Mouse (Mus musculus) heart, embryonic 10.5 days (tissue): ENCODE data around the gene Clec16a. TPM values are rescaled to one million over a fixed set of nuclear protein-coding genes. Genes with fewer than 3 reads are reported as not detected.

Experiments
- DNase-seq: peaks from one replicate; pipeline ENCODE4 v3.0.0-alpha.2; 2017; ENCODE audit warnings: low spot score
- H3K27ac ChIP-seq: fragments of 300-500 bp; sonication (generic); 2 replicates; pipeline ENCODE4 v1.5.1; 2016; ENCODE audit warnings: mild to moderate bottlenecking
- H3K27me3 ChIP-seq: fragments of 300-500 bp; sonication (generic); 2 replicates; pipeline ENCODE4 v1.6.1; 2016; ENCODE audit warnings: mild to moderate bottlenecking; ENCODE audit not compliant: poor library complexity, insufficient read depth, severe bottlenecking
- H3K36me3 ChIP-seq: fragments of 300-500 bp; sonication (generic); 2 replicates; pipeline ENCODE4 v1.6.1; 2016; ENCODE audit warnings: mild to moderate bottlenecking, moderate library complexity
- H3K4me1 ChIP-seq: fragments of 300-500 bp; sonication (generic); 2 replicates; pipeline ENCODE4 v1.6.1; 2016; ENCODE audit warnings: mild to moderate bottlenecking
- H3K4me3 ChIP-seq: fragments of 300-500 bp; sonication (generic); 2 replicates; pipeline ENCODE4 v1.5.1; 2016; ENCODE audit warnings: mild to moderate bottlenecking, moderate library complexity
- H3K9me3 ChIP-seq: fragments of 300-500 bp; sonication (generic); 2 replicates; pipeline ENCODE4 v1.6.1; 2016; ENCODE audit warnings: mild to moderate bottlenecking, moderate library complexity
- WGBS: fragments of 180-500 bp; shearing (Covaris S2); methylation state at CpG from one replicate; pipeline ENCODE4 v1.1.7; 2016; 5-methylcytosine and 5-hydroxymethylcytosine counted together
- polyA plus RNA-seq: library from polyadenylated mRNA; unstranded; fragments of >200 nt; fragmentation: Nextera tagmentation; extraction: Ambion mirVana; gene quantifications from 2 replicates; pipeline ENCODE4 v1.2.1, GENCODE M21; 2016

The Clec16a gene
- polyA plus RNA-seq, 1 experiment from 2014 or later, result 24.5 TPM

DNA sequence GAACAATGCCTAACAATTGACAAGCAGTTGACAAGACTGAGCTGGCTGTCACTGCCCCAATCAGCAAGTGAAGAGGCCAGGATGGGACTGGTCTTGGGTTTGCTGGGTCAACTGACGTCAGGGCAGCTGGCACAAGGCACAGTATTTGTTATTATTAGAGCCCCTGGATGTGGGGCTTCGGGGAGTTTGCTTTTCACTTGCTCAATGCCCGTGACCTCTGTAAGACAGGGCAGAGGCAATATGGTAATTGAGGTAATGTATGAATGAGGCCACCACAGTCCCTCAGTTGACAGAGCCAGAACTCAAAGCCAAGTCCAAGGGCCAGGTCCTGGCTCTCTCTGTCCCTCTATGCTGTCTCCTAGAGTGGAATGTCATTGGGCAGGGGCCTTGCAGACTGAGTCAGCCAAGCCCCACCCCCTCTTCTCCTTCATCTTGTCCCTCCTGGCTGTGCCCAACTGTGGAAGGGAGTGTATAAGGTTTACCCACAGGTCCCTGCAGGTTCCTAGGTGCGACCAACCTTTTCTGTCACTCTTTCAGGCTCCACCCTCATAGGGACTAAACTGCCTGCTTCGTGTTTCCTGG lies 232.5 kb downstream of the Clec16a start:
- H3K4me3 ChIP-seq, result no peak overlapping the region
- DNase-seq, result no peak
- H3K4me1 ChIP-seq, result peaks cover 50% of the 10 kb centered on the region
- no peaks in the 10 kb centered on the region for H3K9me3 ChIP-seq
- 59% methylated on average over 5 of the region's 5 CpGs for WGBS
- peaks cover 2% of the 10 kb centered on the region; the same call in 1 of the 2 replicates for H3K27me3 ChIP-seq
- no peaks in the 10 kb centered on the region for H3K36me3 ChIP-seq
- no peak overlapping the region for H3K27ac ChIP-seq

DNA sequence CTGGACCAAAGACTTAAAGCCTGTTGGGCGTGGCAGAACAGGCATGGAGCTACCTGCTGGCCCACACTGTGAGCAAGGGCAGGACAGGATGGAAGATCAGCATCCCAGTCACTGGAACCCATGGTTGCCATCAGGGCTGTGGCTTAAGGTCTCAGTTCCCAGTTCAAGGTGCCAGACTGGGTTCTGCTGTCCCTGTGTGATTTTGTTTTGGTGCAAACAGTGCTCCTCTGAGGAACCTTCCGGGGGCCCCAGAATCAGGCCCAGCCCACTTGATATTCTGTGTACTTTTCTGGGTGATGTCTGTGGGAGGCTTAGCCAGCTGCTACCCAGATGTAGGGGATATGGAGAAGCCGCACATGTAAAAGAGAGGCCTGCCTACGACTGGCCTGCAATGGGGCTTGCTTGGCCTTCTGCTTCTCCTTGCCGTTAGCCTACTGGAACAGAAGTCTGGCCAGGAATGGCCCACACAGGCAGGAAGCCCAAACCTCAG lies 235.5 kb downstream of the Clec16a start:
- DNase-seq, result no peak
- Histone ChIP-seq H3K27ac (peak overlapping the region; percentile 42), H3K9me3 (no peaks in the 10 kb centered on the region), H3K36me3 (no peaks in the 10 kb centered on the region), H3K27me3 (peaks cover 10% of the 10 kb centered on the region; the same call in 1 of the 2 replicates), H3K4me3 (no peak overlapping the region), H3K4me1 (peaks cover 71% of the 10 kb centered on the region)
- 78% methylated on average over 5 of the region's 5 CpGs for WGBS

DNA sequence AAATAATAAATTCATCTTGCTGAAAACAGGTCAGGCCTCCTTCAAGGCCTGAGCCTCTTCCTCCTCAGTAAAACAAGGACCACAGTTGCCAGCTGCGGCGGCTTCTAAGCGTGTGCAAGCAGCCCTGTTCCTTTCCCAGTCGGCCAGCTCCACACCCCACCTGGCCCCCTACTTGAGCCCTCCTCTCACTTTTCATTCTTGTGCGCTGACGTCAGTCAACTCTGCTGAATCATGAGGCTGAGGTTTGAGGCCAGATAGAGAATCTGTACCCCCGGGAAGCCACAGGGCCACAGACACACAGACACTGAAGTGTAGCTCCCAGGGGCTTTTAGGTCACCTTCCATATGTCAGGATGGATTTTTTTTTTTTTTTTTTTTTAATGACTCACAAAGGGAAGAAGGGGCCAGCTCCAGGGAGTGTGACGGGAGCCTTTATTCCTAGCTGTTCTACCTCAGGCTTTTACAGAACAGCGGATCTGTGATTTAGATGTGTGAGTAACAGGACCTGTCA lies 236.8 kb downstream of the Clec16a start:
- H3K27me3 ChIP-seq, result peaks cover 10% of the 10 kb centered on the region; the same call in 1 of the 2 replicates
- H3K27ac ChIP-seq, result peak overlapping the region; percentile 79
- H3K9me3 ChIP-seq, result no peaks in the 10 kb centered on the region
- H3K4me3 ChIP-seq, result no peak overlapping the region
- DNase-seq, result no peak
- H3K4me1 ChIP-seq, result peaks cover 75% of the 10 kb centered on the region
- 25% methylated on average over 9 of the region's 9 CpGs for WGBS
- no peaks in the 10 kb centered on the region for H3K36me3 ChIP-seq

DNA sequence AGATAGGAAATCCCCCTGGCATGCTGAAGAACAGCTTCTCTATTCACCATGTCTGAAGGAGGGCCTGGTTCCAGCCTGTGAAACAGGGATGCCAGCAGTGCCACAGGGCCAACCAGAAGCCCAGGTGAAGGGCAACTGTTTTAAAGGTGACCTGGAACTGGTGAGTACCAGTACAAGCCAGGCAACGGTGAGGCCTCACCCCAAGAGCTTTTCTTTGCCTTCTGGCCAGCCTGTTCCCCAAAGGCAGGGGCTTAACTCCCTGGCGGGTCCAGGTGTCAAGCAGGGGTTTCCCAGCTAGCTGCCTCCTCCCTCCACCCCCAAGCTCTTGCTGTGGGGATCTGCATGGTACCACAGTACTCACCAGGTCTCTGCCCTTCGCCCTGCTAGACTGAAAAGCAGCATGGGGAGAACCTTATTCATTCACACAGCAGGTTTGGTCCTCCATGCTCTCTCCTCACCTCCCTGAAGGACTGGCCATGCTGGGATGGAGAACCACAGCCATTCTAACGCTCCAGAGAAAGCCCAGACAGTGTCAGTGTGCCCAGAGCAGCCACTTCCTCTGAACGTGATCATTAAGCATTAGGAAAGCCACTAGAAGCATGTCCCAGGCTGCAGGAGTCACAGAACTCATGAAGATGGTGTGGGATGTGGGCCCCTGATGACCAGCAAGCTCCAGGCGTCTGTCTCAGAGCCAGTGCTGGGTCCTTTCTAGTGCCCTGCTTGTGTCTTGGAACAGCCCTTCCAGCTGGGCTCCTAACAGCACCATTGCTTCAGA lies 237.4 kb downstream of the Clec16a start:
- DNase-seq, result no peak
- H3K4me3 ChIP-seq, result peak overlapping the region; percentile 82; the same call in 1 of the 2 replicates
- peaks cover 10% of the 10 kb centered on the region; the same call in 1 of the 2 replicates for H3K27me3 ChIP-seq
- H3K27ac ChIP-seq, result peak overlapping the region; percentile 79
- WGBS, result 39% methylated on average over 6 of the region's 6 CpGs
- peaks cover 75% of the 10 kb centered on the region for H3K4me1 ChIP-seq
- H3K36me3 ChIP-seq, result no peaks in the 10 kb centered on the region
- H3K9me3 ChIP-seq, result no peaks in the 10 kb centered on the region

DNA sequence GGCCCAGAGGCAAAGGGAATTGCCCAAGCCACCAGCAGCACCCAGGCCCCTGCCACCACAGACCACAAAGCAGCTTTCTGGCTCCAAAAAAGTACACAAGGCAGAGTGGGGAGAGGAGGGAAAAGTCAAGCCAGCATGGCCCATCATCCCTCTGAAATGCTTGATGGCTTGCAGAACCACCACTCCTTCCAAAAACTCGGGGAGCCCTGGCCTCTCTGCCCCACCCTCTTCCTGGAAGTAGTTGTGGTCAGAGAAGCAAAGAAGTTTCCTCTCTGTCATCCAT lies 238.0 kb downstream of the Clec16a start:
- Histone ChIP-seq H3K36me3 (no peaks in the 10 kb centered on the region), H3K9me3 (no peaks in the 10 kb centered on the region), H3K4me1 (peaks cover 72% of the 10 kb centered on the region), H3K4me3 (0 out of 2 replicates have a peak overlapping the region, but pooled peaks have one; percentile 82), H3K27ac (peak overlapping the region; percentile 79), H3K27me3 (peaks cover 12% of the 10 kb centered on the region; the same call in 1 of the 2 replicates)
- 21% methylated on average over 1 of the region's 1 CpGs for WGBS
- no peak for DNase-seq

DNA sequence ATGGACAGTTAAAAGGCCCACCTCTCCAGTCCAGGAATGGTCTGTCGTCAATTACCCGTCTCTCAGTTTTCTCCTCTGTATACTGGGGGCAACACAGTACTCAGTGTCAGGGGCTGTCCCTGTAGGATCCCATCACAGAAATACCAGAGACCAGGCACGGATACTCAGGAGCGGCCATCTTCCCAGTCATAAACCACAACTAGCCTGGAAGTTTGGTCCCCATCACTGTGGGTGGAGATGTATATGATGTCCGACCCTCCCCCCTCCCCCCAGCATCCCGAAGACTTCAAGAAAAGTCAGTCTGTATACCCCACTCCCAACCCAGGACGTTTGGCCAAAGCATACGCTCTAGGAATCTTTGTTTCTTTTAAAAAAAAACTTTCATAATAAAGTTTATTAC lies 238.3 kb downstream of the Clec16a start:
- Histone ChIP-seq H3K27ac (peak overlapping the region; percentile 79; the same call in 1 of the 2 replicates), H3K27me3 (peaks cover 16% of the 10 kb centered on the region; the same call in 1 of the 2 replicates), H3K4me3 (peak overlapping the region; percentile 82), H3K4me1 (peaks cover 75% of the 10 kb centered on the region), H3K9me3 (no peaks in the 10 kb centered on the region), H3K36me3 (no peaks in the 10 kb centered on the region)
- no peak for DNase-seq
- WGBS, result 69% methylated on average over 8 of the region's 8 CpGs

DNA sequence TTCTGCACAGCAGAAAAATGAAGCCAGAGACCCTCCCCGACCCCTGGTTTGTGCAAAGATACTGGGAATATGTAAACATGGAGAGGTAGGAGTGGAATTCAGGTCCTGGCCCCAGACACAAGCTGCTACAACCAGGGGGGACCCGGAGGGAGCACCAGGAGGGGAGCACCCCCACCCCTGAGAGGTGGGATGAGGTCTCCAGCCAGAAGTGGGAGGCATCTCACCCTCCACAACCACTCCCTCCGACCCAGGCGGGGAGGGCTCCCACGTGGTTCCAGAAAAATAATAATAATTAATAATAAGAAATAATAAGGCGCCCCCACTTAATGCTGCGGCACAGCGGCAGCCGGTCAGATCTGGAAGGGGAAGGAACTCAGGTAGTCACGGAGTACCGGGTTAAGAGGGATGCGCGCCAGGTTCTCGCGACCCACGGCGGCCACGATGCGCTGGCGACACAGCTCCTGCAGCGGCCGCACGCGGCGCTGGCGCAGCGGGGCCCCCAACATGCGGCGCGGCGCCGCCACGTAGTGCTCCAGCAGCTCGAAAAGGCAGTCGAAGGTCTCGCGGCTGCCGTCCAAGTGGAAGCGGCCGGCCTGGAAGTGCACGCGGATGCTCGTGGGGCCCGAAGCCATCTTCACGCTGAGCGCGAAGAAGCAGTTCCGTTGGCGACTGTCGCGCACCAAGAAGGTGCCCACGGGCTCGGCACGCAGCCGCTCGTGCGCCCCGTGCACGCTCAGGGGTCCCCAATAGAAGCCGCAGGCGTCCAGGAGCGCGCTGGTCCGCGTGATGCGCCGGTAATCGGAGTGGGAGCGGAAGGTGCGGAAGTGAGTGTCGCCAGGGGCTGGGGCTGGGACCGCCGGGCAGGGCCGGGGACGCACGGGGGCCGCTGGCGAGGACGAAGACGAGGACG lies 239.0 kb downstream of the Clec16a start:
- Histone ChIP-seq H3K27ac (peak overlapping the region; percentile 95), H3K4me1 (peaks cover 76% of the 10 kb centered on the region), H3K9me3 (no peaks in the 10 kb centered on the region), H3K4me3 (peak overlapping the region; percentile 82), H3K36me3 (no peaks in the 10 kb centered on the region), H3K27me3 (peaks cover 22% of the 10 kb centered on the region)
- no peak for DNase-seq
- WGBS, result 3% methylated on average over 81 of the region's 81 CpGs

DNA sequence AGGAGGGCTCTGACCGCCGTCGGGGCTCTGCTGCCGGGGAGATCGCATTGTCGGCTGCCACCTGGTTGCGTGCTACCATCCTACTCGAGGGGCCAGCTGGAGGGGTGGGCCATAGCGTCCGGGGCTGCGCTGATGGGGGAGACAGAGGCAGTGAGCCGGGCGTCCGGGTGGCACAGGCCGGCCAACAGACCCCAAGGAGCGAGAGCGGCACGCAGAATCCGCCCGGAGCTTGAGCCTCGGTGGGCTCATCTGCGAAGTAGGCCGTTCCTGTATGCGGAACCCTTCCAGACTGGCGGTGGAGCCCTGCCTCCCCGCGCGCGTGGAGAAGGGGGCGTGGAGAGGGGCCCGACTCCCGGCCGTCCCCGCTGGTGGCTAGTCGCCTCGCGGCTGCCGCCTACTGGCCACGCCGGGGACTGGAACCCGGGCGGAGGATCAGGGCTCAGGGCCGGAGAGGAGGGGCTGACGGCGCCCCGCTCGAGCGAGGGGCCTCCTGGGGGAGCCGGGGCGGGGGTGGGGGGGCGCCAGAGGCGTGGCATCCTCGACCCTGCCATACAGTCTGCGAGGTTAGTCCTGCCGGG lies 239.7 kb downstream of the Clec16a start:
- under 1% methylated on average over 38 of the region's 55 CpGs for WGBS
- H3K36me3 ChIP-seq, result no peaks in the 10 kb centered on the region
- H3K4me3 ChIP-seq, result peak overlapping the region; percentile 82
- DNase-seq, result peak; percentile 94
- H3K4me1 ChIP-seq, result peaks cover 76% of the 10 kb centered on the region
- H3K27ac ChIP-seq, result peak overlapping the region; percentile 95
- no peaks in the 10 kb centered on the region for H3K9me3 ChIP-seq
- peaks cover 28% of the 10 kb centered on the region for H3K27me3 ChIP-seq

DNA sequence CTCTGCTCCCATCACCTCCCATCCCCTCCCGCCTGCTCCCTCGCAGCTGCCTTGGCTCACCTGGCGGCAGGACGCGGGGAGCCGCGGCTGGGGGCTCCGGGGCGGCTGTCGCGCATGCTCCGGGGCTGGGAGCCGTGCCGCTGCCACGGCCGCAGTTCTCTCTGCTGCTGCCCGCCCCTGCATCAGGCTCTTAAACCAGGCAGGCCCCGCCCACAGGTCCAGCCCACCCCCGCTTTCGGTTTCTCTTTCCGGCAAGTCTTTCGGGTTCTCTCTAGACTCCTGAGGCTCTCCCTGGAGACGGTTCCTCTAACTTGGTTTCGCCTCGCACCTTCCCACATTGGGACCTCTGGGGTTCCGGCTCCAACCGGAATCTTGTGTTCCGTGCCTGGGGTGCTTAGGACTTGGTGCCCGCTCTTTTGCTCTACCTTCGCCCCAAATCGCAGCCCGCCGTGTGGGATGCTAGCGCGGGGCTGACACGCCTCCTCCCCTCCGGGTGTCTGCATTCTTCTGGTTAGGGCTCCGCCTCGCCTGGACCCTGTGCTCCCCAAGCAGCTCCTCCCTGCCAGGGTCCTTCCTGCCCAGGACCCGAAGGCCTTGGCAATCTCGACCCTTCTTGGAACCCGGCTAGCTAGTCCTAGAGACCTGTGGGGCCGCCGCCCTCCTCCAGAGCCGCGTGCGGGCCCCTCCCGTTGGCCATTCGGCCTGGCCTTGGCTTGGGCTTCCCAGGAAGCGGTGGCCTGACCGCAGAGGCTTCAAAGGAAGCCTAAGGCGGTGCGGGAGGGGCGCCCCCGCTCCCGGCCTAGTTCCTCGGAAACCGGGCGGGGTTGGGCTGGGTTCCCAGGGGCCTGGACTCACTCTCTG lies 240.5 kb downstream of the Clec16a start, which contains the start of gene Socs1:
Gene Socs1 (minus strand): TSS at position 166 of the 861 bp plus-strand sequence.
- Histone ChIP-seq H3K4me1 (peaks cover 72% of the 10 kb centered on the region), H3K4me3 (peak within 1 kb of the TSS; percentile 82), H3K27me3 (peaks cover 34% of the 10 kb centered on the region), H3K36me3 (no peaks in the 10 kb centered on the region), H3K9me3 (no peaks in the 10 kb centered on the region), H3K27ac (peak within 1 kb of the TSS; percentile 95)
- WGBS, result under 1% methylated on average over 59 of the region's 59 CpGs
- peak; percentile 96 for DNase-seq

DNA sequence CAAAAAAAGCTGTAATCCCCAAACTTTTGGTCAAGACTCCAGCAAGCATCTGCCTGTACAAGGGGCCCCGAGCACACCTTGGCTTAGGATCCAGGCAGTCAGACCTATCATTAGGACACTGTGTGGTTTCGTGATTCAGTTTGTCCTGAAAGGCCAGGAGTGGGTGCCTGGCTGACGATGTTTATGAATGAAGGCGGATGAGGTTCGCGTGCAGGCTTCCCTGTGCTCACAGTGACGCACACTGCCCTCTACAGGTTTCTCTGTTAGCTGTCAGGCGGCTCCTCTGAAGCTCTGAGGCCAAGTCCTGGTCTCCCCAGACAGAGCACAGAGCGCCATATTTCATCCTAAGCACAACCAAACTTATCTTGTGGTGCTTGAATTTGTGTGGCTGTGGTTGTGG lies 241.1 kb downstream of the Clec16a start:
- Histone ChIP-seq H3K36me3 (no peaks in the 10 kb centered on the region), H3K4me3 (peak overlapping the region; percentile 82), H3K27ac (peak overlapping the region; percentile 95), H3K9me3 (no peaks in the 10 kb centered on the region), H3K27me3 (peaks cover 37% of the 10 kb centered on the region), H3K4me1 (peaks cover 65% of the 10 kb centered on the region)
- WGBS, result 2% methylated on average over 9 of the region's 9 CpGs
- peak; percentile 95 for DNase-seq

DNA sequence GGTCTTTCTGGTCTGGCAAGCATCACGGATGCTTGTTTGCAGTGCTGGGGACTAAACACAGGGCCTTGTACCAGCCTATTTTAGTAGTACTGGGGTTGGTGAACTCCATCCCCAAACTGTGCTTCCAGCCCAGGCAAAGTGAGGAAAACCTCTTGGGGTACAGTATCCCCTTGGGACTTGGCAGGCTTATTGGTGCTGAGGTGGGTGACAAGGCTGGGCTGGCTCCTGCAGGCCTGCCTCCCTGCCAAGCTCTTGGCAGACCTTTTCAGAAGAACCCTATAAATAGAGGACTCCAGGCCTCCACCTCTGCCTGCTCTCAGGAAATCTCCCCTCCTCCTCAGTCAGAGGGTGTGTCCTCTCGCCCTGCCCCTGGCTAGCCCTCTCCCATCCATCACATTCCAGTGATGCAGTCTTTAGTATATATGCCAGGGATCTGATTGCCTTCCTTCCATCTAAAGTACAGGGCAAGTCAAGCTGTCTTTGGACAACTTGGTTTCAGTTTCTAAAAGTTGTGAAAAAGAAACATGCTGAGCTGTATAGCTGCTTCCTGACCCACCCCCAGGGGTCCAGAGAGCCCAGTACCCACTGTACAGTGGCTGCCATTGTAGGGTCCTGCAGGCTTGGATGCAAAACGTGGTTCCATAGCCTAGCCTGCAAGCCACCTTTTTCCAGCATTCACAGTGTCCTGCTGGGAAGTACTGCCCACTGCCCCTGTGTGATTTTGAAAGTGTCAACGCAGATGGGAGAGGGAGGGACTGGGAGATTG lies 241.8 kb downstream of the Clec16a start:
- H3K4me1 ChIP-seq, result peaks cover 58% of the 10 kb centered on the region
- peak overlapping the region; percentile 95 for H3K27ac ChIP-seq
- no peak for DNase-seq
- H3K9me3 ChIP-seq, result no peaks in the 10 kb centered on the region
- H3K36me3 ChIP-seq, result no peaks in the 10 kb centered on the region
- peak overlapping the region; percentile 82; the same call in 1 of the 2 replicates for H3K4me3 ChIP-seq
- peaks cover 44% of the 10 kb centered on the region for H3K27me3 ChIP-seq
- WGBS, result 43% methylated on average over 4 of the region's 4 CpGs
